Mouse (Mus musculus) forebrain, postnatal 0 days (tissue): Measurements from ENCODE around the gene Card10. TPM values are rescaled to one million over a fixed set of nuclear protein-coding genes. Genes with fewer than 3 reads are reported as not detected.
A peak's percentile ranks its signal among the peaks of the same experiment; 100 is the strongest.

Experiments
- ATAC-seq: fragments of 200-750 bp; cut with Nextera tagmentation; 2 replicates; pipeline ENCODE4 v1.8.0; 2017; ENCODE audit warnings: mild to moderate bottlenecking, moderate library complexity
- DNase-seq: peaks from one replicate; pipeline ENCODE4 v3.0.0-alpha.2; 2015
- H3K27ac ChIP-seq: fragments of 300-500 bp; sonication (generic); 2 replicates; pipeline ENCODE4 v1.5.1; 2014; ENCODE audit warnings: low read depth, mild to moderate bottlenecking, antibody characterized with exemption, low read length, moderate library complexity, mixed read lengths
- H3K27me3 ChIP-seq: fragments of 300-500 bp; sonication (generic); 2 replicates; pipeline ENCODE4 v1.6.1; 2014; ENCODE audit warnings: mild to moderate bottlenecking, low read length, mixed read lengths; ENCODE audit not compliant: insufficient read depth
- H3K36me3 ChIP-seq: fragments of 300-500 bp; sonication (generic); 2 replicates; pipeline ENCODE4 v1.6.1; 2014; ENCODE audit warnings: mild to moderate bottlenecking, moderate library complexity; ENCODE audit not compliant: insufficient read depth
- H3K4me1 ChIP-seq: fragments of 300-500 bp; sonication (generic); 2 replicates; pipeline ENCODE4 v1.6.1; 2014; ENCODE audit warnings: antibody characterized with exemption; ENCODE audit not compliant: insufficient read depth
- H3K4me2 ChIP-seq: fragments of 300-500 bp; sonication (generic); 2 replicates; pipeline ENCODE4 v1.6.1; 2014; ENCODE audit warnings: low read depth, mild to moderate bottlenecking, moderate library complexity
- H3K4me3 ChIP-seq: fragments of 300-500 bp; sonication (generic); 2 replicates; pipeline ENCODE4 v1.5.1; 2014; ENCODE audit warnings: low read depth, low read length, mixed read lengths
- H3K9ac ChIP-seq: fragments of 300-500 bp; sonication (generic); 2 replicates; pipeline ENCODE4 v1.6.1; 2014; ENCODE audit warnings: mild to moderate bottlenecking
- H3K9me3 ChIP-seq: fragments of 300-500 bp; sonication (generic); 2 replicates; pipeline ENCODE4 v1.6.1; 2016; ENCODE audit warnings: low read length
- CTCF ChIP-seq: sonication (generic); IDR thresholded peaks from 2 replicates; pipeline ENCODE4 v1.5.1; 2016; ENCODE audit warnings: antibody characterized with exemption, control low read depth, low read depth
- WGBS: fragments of 180-500 bp; shearing (Covaris S2); extraction: QIAGEN DNeasy Blood & Tissue Kit; methylation state at CpG from one replicate; pipeline ENCODE4 v1.1.7; 2014; 5-methylcytosine and 5-hydroxymethylcytosine counted together
- polyA plus RNA-seq: library from polyadenylated mRNA; unstranded; fragments of >200 nt; fragmentation: Nextera tagmentation; extraction: Ambion mirVana; gene quantifications from 2 replicates; pipeline ENCODE4 v1.2.1, GENCODE M21; 2015
- total RNA-seq: library from RNA; depleted of rRNA; stranded (reverse); fragments of >200 nt; gene quantifications from 2 replicates; pipeline ENCODE4 v1.2.3, GENCODE M21; 2014

The Card10 gene
- total and polyA plus RNA-seq, 2 experiments from 2014 or later, result 0.57 to 1.7 TPM

GRCm38 (mm10) chr15:78828315-78828714, 25.5 kb upstream of the Card10 start:
- H3K4me2 ChIP-seq, result no peak overlapping the region
- DNase-seq, result no peak
- 24% methylated on average over 5 of the region's 5 CpGs for WGBS
- TF ChIP-seq CTCF, result no peak
- H3K9me3 ChIP-seq, result no peaks in the 10 kb centered on the region
- H3K36me3 ChIP-seq, result no peaks in the 10 kb centered on the region
- no peaks in the 10 kb centered on the region for H3K4me1 ChIP-seq
- H3K27me3 ChIP-seq, result no peaks in the 10 kb centered on the region
- no peak for ATAC-seq
- no peak overlapping the region for H3K27ac ChIP-seq
- H3K4me3 ChIP-seq, result no peak overlapping the region
- no peak overlapping the region for H3K9ac ChIP-seq

GRCm38 (mm10) chr15:78826213-78827204, 23.7 kb upstream of the Card10 start:
- H3K27me3 ChIP-seq, result no peaks in the 10 kb centered on the region
- peak; percentile 82 for DNase-seq
- no peak overlapping the region for H3K27ac ChIP-seq
- no peaks in the 10 kb centered on the region for H3K36me3 ChIP-seq
- H3K4me2 ChIP-seq, result no peak overlapping the region
- H3K9ac ChIP-seq, result no peak overlapping the region
- WGBS, result 22% methylated on average over 28 of the region's 28 CpGs
- no peaks in the 10 kb centered on the region for H3K9me3 ChIP-seq
- peak; percentile 89 for TF ChIP-seq CTCF
- H3K4me1 ChIP-seq, result no peaks in the 10 kb centered on the region
- H3K4me3 ChIP-seq, result no peak overlapping the region
- ATAC-seq, result peak; percentile 84

GRCm38 (mm10) chr15:78816074-78816391, 13.2 kb upstream of the Card10 start:
- ATAC-seq (no peak), DNase-seq (no peak)
- no peaks in the 10 kb centered on the region for H3K9me3 ChIP-seq
- H3K9ac ChIP-seq, result no peak overlapping the region
- no peaks in the 10 kb centered on the region; the same call in 1 of the 2 replicates for H3K27me3 ChIP-seq
- H3K36me3 ChIP-seq, result no peaks in the 10 kb centered on the region
- no peak for TF ChIP-seq CTCF
- no peak overlapping the region for H3K4me2 ChIP-seq
- no peaks in the 10 kb centered on the region for H3K4me1 ChIP-seq
- H3K4me3 ChIP-seq, result no peak overlapping the region
- no peak overlapping the region for H3K27ac ChIP-seq
- WGBS, result 81% methylated on average over 6 of the region's 6 CpGs

- no peak for ATAC-seq
- 54% methylated on average over 11 of the region's 11 CpGs for WGBS
- H3K4me2 ChIP-seq, result no peak overlapping the region
Measured at GRCm38 (mm10) chr15:78815314-78816073, 12.7 kb upstream of the Card10 start.

GRCm38 (mm10) chr15:78813603-78814002, 10.8 kb upstream of the Card10 start:
- no peak overlapping the region for H3K4me2 ChIP-seq
- H3K4me1 ChIP-seq, result no peaks in the 10 kb centered on the region
- no peak overlapping the region for H3K27ac ChIP-seq
- TF ChIP-seq CTCF, result no peak
- no peaks in the 10 kb centered on the region for H3K36me3 ChIP-seq
- no peaks in the 10 kb centered on the region for H3K9me3 ChIP-seq
- no peaks in the 10 kb centered on the region for H3K27me3 ChIP-seq
- no peak overlapping the region for H3K4me3 ChIP-seq
- 89% methylated on average over 4 of the region's 4 CpGs for WGBS
- no peak for ATAC-seq
- DNase-seq, result no peak
- no peak overlapping the region for H3K9ac ChIP-seq

More at GRCm38 (mm10) chr15:78815314-78816073, 12.7 kb upstream of the Card10 start:
- no peak for DNase-seq
- TF ChIP-seq CTCF, result no peak
- Histone ChIP-seq H3K36me3 (no peaks in the 10 kb centered on the region), H3K9ac (no peak overlapping the region), H3K4me3 (no peak overlapping the region), H3K4me1 (no peaks in the 10 kb centered on the region), H3K27ac (no peak overlapping the region), H3K27me3 (no peaks in the 10 kb centered on the region; the same call in 1 of the 2 replicates), H3K9me3 (no peaks in the 10 kb centered on the region)

- no peak for ATAC-seq
- Histone ChIP-seq H3K27ac (no peak overlapping the region), H3K4me2 (no peak overlapping the region), H3K9ac (no peak overlapping the region), H3K4me3 (no peak overlapping the region), H3K4me1 (no peaks in the 10 kb centered on the region), H3K27me3 (no peaks in the 10 kb centered on the region), H3K9me3 (no peaks in the 10 kb centered on the region), H3K36me3 (no peaks in the 10 kb centered on the region)
- WGBS, result 67% methylated on average over 9 of the region's 9 CpGs
- no peak for DNase-seq
- TF ChIP-seq CTCF, result no peak
Measured at GRCm38 (mm10) chr15:78810146-78810545, 7.3 kb upstream of the Card10 start.

- Histone ChIP-seq H3K4me1 (no peaks in the 10 kb centered on the region), H3K27me3 (no peaks in the 10 kb centered on the region), H3K36me3 (no peaks in the 10 kb centered on the region), H3K27ac (no peak overlapping the region), H3K9ac (no peak overlapping the region), H3K4me3 (no peak overlapping the region), H3K4me2 (no peak overlapping the region), H3K9me3 (no peaks in the 10 kb centered on the region)
- no peak for TF ChIP-seq CTCF
- WGBS, result 74% methylated on average over 9 of the region's 9 CpGs
- no peak for ATAC-seq
- no peak for DNase-seq
Measured at GRCm38 (mm10) chr15:78809739-78810138, 6.9 kb upstream of the Card10 start.
